ENCODE assay signal across 13 mouse cellular contexts in the genomic region with DNA sequence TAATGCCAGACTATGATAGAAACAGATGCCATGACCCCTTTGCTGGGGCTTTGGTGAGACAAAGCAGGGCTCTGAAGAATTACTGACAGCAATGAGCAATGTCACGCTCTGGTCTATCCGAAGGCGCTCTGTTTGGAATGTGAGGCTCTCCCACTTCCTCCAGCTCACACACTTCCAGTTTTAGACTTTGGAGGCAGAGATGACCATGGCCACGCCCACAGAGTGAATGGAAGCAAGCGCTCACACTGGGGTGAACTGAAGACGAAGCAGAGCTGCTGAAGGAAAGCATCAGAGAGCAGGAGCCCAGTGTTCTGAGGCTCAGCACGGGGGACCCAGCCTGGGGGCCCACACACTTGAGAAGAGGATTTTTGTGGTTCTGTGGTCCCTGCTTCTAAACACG. TPM values are rescaled to one million over a fixed set of nuclear protein-coding genes. Genes with fewer than 3 reads are reported as not detected.
DNase-seq lines count a peak whose midpoint lies in the region; ATAC-seq and TF ChIP-seq lines count a peak whose summit lies in the region.
"Had no signal": no experiment of that assay in that cellular context is flagged by ENCODE, and none has a peak within 500 bp of the region (broad histone marks: within the 10 kb centered on the region; RNA-seq: fewer than 3 reads in every experiment).

No protein-coding gene starts in this region.

- no peak for TF ChIP-seq CTCF in liver, adult 2 months (IDR thresholded peaks at IDR 0.05; ENCODE audit: low read depth, low read length)

- peaks cover 2% of the 10 kb centered on the region; the same call in 1 of the 2 replicates for H3K4me1 ChIP-seq in liver, adult 2 months (ENCODE audit: control insufficient read depth, insufficient read depth, low read length)
- H3K4me1 ChIP-seq in liver, embryonic 11.5 days (replicated peaks; ENCODE audit: control insufficient read depth, insufficient read depth, low read length) = no peaks in the 10 kb centered on the region
- no peaks in the 10 kb centered on the region for H3K4me1 ChIP-seq in embryonic facial prominence, embryonic 14.5 days (ENCODE audit: control insufficient read depth, insufficient read depth, low read length)
- H3K4me1 ChIP-seq in intestine, embryonic 14.5 days (replicated peaks; ENCODE audit: control insufficient read depth, insufficient read depth, low read length) = peaks cover 5% of the 10 kb centered on the region; the same call in 1 of the 2 replicates
- 0 out of 2 replicates have a peak, but pooled peaks cover 4% of the 10 kb centered on the region for H3K4me1 ChIP-seq in stomach, embryonic 14.5 days (ENCODE audit: control insufficient read depth, insufficient read depth, low read length)

- H3K9me3 ChIP-seq in liver, embryonic 11.5 days (ENCODE audit: control insufficient read depth, low read length) = no peaks in the 10 kb centered on the region
- no peaks in the 10 kb centered on the region for H3K9me3 ChIP-seq in embryonic facial prominence, embryonic 14.5 days (ENCODE audit: control insufficient read depth, low read length)
- no peaks in the 10 kb centered on the region for H3K9me3 ChIP-seq in intestine, embryonic 14.5 days (ENCODE audit: control insufficient read depth, low read length)
- H3K9me3 ChIP-seq in stomach, embryonic 14.5 days (ENCODE audit: control insufficient read depth, low read depth, low read length) = no peaks in the 10 kb centered on the region
- H3K9me3 ChIP-seq: midbrain, embryonic 10.5 days had no signal

- H3K27ac ChIP-seq in liver, adult 2 months (replicated peaks; ENCODE audit: insufficient read depth, low read depth, low read length) = no peak overlapping the region
- no peak overlapping the region for H3K27ac ChIP-seq in liver, embryonic 11.5 days (ENCODE audit: low read depth, low read length)
- H3K27ac ChIP-seq in embryonic facial prominence, embryonic 14.5 days (replicated peaks; ENCODE audit: low read depth, low read length) = no peak overlapping the region
- no peak overlapping the region for H3K27ac ChIP-seq in intestine, embryonic 14.5 days (ENCODE audit: low read depth)
- H3K27ac ChIP-seq in stomach, embryonic 14.5 days (ENCODE audit: low read length) = no peak overlapping the region
- H3K27ac ChIP-seq: hindbrain, postnatal 0 days; midbrain, embryonic 10.5 days had no signal

- DNase-seq in liver, adult 2 months (ENCODE audit: extremely low read depth, low read depth, low spot score) = peak; percentile 2
- no peak for DNase-seq in liver, embryonic 11.5 days (ENCODE audit: low spot score)
- DNase-seq in embryonic facial prominence, embryonic 14.5 days (ENCODE audit: low spot score) = no peak
- peak; percentile 56 for DNase-seq in intestine, embryonic 14.5 days (ENCODE audit: low spot score)
- DNase-seq in thymus, postnatal 0 days (ENCODE audit: low spot score) = no peak
- DNase-seq: cerebellum, postnatal 36 days; gastrocnemius, postnatal 25 days; retina, postnatal 1 day had no signal

- no peak for TF ChIP-seq POLR2A in liver, adult 2 months (IDR thresholded peaks at IDR 0.05; ENCODE audit: extremely low read depth, insufficient read depth, low read length)

- ATAC-seq in liver, embryonic 11.5 days (replicated peaks; ENCODE audit: low FRiP score) = no peak
- ATAC-seq in embryonic facial prominence, embryonic 14.5 days (ENCODE audit: low read depth) = no peak
- ATAC-seq in intestine, embryonic 14.5 days (replicated peaks; ENCODE audit: low FRiP score, low TSS enrichment, low read depth) = 0 out of 2 replicates have a peak, but pooled peaks have one; percentile 36
- peak; percentile 42; the same call in 1 of the 2 replicates for ATAC-seq in stomach, embryonic 14.5 days (ENCODE audit: insufficient number of reproducible peaks, insufficient read depth, low FRiP score, low read depth)
- ATAC-seq in activated CD4-positive, CD25-positive, alpha-beta regulatory T cell, adult 4 months = no peak
- ATAC-seq: forebrain, embryonic 14.5 days; hindbrain, postnatal 0 days had no signal

- no peak overlapping the region for H3K9ac ChIP-seq in liver, adult 2 months (ENCODE audit: low read depth, low read length)
- H3K9ac ChIP-seq in liver, embryonic 11.5 days (ENCODE audit: low read depth, low read length) = no peak overlapping the region
- no peak overlapping the region for H3K9ac ChIP-seq in embryonic facial prominence, embryonic 14.5 days (ENCODE audit: low read depth, low read length)
- H3K9ac ChIP-seq in intestine, embryonic 14.5 days (ENCODE audit: low read length) = no peak overlapping the region
- no peak overlapping the region for H3K9ac ChIP-seq in stomach, embryonic 14.5 days (replicated peaks; ENCODE audit: low read depth, low read length)

- H3K4me2 ChIP-seq in liver, embryonic 11.5 days = no peak overlapping the region; the same call in 1 of the 2 replicates
- H3K4me2 ChIP-seq in embryonic facial prominence, embryonic 14.5 days (ENCODE audit: low read depth, low read length) = peak overlapping the region; percentile 38
- H3K4me2 ChIP-seq in intestine, embryonic 14.5 days (ENCODE audit: low read length) = peak overlapping the region; percentile 41
- peak overlapping the region; percentile 23 for H3K4me2 ChIP-seq in stomach, embryonic 14.5 days (replicated peaks; ENCODE audit: low read depth, low read length)

- no peaks in the 10 kb centered on the region for H3K36me3 ChIP-seq in liver, adult 2 months (ENCODE audit: control insufficient read depth, insufficient read depth, low read length)
- no peaks in the 10 kb centered on the region for H3K36me3 ChIP-seq in liver, embryonic 11.5 days (ENCODE audit: control insufficient read depth, insufficient read depth, low read length)
- H3K36me3 ChIP-seq in embryonic facial prominence, embryonic 14.5 days (ENCODE audit: control insufficient read depth, insufficient read depth, low read length) = no peaks in the 10 kb centered on the region
- H3K36me3 ChIP-seq in intestine, embryonic 14.5 days (ENCODE audit: control insufficient read depth, insufficient read depth, low read length) = no peaks in the 10 kb centered on the region
- H3K36me3 ChIP-seq in stomach, embryonic 14.5 days (ENCODE audit: control insufficient read depth, insufficient read depth, low read length) = no peaks in the 10 kb centered on the region
- H3K36me3 ChIP-seq: midbrain, embryonic 10.5 days had no signal

- H3K4me3 ChIP-seq in liver, adult 2 months (ENCODE audit: insufficient read depth, low read depth, low read length) = no peak overlapping the region
- H3K4me3 ChIP-seq in liver, embryonic 11.5 days (ENCODE audit: low read depth, low read length) = no peak overlapping the region
- no peak overlapping the region for H3K4me3 ChIP-seq in embryonic facial prominence, embryonic 14.5 days (ENCODE audit: low read depth, low read length)
- peak overlapping the region; percentile 15 for H3K4me3 ChIP-seq in intestine, embryonic 14.5 days (ENCODE audit: low read depth, low read length)
- H3K4me3 ChIP-seq in stomach, embryonic 14.5 days (ENCODE audit: low read depth, low read length) = no peak overlapping the region
- H3K4me3 ChIP-seq: midbrain, embryonic 10.5 days had no signal

- 68% methylated on average over 8 of the region's 8 CpGs for WGBS in liver, adult 2 months
- WGBS in liver, embryonic 11.5 days = 41% methylated on average over 8 of the region's 8 CpGs
- WGBS in embryonic facial prominence, embryonic 14.5 days = 43% methylated on average over 8 of the region's 8 CpGs
- 36% methylated on average over 8 of the region's 8 CpGs for WGBS in intestine, embryonic 14.5 days
- WGBS in stomach, embryonic 14.5 days = 31% methylated on average over 8 of the region's 8 CpGs

- no peaks in the 10 kb centered on the region for H3K79me2 ChIP-seq in liver, adult 2 months (ENCODE audit: control insufficient read depth, insufficient read depth, low read length)

- H3K27me3 ChIP-seq in liver, adult 2 months (ENCODE audit: control insufficient read depth, insufficient read depth, low read length) = no peaks in the 10 kb centered on the region
- H3K27me3 ChIP-seq in liver, embryonic 11.5 days (replicated peaks; ENCODE audit: control insufficient read depth, insufficient read depth, low read length) = no peaks in the 10 kb centered on the region
- no peaks in the 10 kb centered on the region for H3K27me3 ChIP-seq in embryonic facial prominence, embryonic 14.5 days (replicated peaks; ENCODE audit: control insufficient read depth, insufficient read depth, low read length)
- H3K27me3 ChIP-seq in intestine, embryonic 14.5 days (replicated peaks; ENCODE audit: control insufficient read depth, insufficient read depth, low read length) = no peaks in the 10 kb centered on the region
- no peaks in the 10 kb centered on the region for H3K27me3 ChIP-seq in stomach, embryonic 14.5 days (ENCODE audit: control insufficient read depth, insufficient read depth, low read length)

RNA-seq across cellular contexts. Expression of a gene that starts 37.3 kb away (rescaled TPM):
- total RNA-seq in liver, adult 2 months (2014; rRNA removed) = 3.9 and 4.7 TPM in 2 replicates
- 0.81 and 0.95 TPM in 2 replicates for polyA plus RNA-seq in liver, adult 2 months (2012; rRNA removed)
- polyA plus RNA-seq in liver, embryonic 11.5 days (2014; fragmentation: Nextera tagmentation; extraction: Ambion mirVana) = 0.55 and 0.58 TPM in 2 replicates
- polyA plus RNA-seq in embryonic facial prominence, embryonic 14.5 days (2014; fragmentation: Nextera tagmentation; extraction: Ambion mirVana) = 2.5 and 2.9 TPM in 2 replicates
- 2.1 and 2.6 TPM in 2 replicates for polyA plus RNA-seq in intestine, embryonic 14.5 days (2014; fragmentation: Nextera tagmentation; extraction: Ambion mirVana)
- 2.6 and 3.8 TPM in 2 replicates for polyA plus RNA-seq in stomach, embryonic 14.5 days (2014; fragmentation: Nextera tagmentation; extraction: Ambion mirVana)
- 0.18 and 0.23 TPM in 2 replicates for polyA plus RNA-seq in thymus, postnatal 0 days (2015; fragmentation: Nextera tagmentation; extraction: Ambion mirVana)
- polyA plus RNA-seq in activated CD4-positive, CD25-positive, alpha-beta regulatory T cell, adult 4 months (2017; shearing (Covaris generic)) = under 1 TPM in 1 of 2 experiments, not detected in 1; 0.78 TPM

Comparison
In these comparisons a context has a peak if more than half of its experiments do, and no peak if none do; other contexts are left out.
1. DNase-seq: peak in liver, adult 2 months (single experiment) and intestine, embryonic 14.5 days (single experiment); none in liver, embryonic 11.5 days (single experiment), embryonic facial prominence, embryonic 14.5 days (single experiment) and thymus, postnatal 0 days (single experiment).
2. ATAC-seq: peak in intestine, embryonic 14.5 days (single experiment) and stomach, embryonic 14.5 days (single experiment); none in liver, embryonic 11.5 days (single experiment), embryonic facial prominence, embryonic 14.5 days (single experiment) and activated CD4-positive, CD25-positive, alpha-beta regulatory T cell, adult 4 months (single experiment).